ENCODE assay signal across 26 mouse cellular contexts in the genomic region with DNA sequence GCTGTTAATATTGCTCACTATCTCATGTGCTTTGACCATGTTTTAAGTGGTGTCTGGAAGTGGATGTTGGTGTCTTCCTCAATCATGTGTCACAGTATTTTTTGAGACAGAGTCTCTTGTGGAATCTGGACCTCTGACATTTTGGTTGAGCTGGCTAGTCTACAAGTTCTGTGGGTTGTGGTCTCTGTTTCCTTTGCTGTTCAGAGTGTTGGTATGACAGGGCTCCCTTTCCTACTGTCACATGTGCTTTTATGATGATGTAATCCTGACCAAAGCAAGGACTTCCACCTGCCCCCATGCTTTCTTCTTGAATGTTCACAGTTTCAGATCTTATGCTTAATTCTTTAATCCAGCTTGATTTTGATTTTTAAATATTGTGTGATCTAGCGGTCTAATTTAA.
A peak's percentile ranks its signal among the peaks of the same experiment; 100 is the strongest.
DNase-seq lines count a peak whose midpoint lies in the region; ATAC-seq and TF ChIP-seq lines count a peak whose summit lies in the region.
"Had no signal": no experiment of that assay in that cellular context is flagged by ENCODE, and none has a peak within 500 bp of the region (broad histone marks: within the 10 kb centered on the region; RNA-seq: fewer than 3 reads in every experiment).

No protein-coding gene starts in this region.

- peaks cover 0 to 4% of the 10 kb centered on the region in 2 experiments; a peak in 1 of 4 replicates for H3K4me1 ChIP-seq in CH12.LX (ENCODE audit: control insufficient read depth in 1 of 2, insufficient read depth in 2 of 2)
- no peaks in the 10 kb centered on the region for H3K4me1 ChIP-seq in hindbrain, embryonic 12.5 days
- H3K4me1 ChIP-seq: embryonic facial prominence, embryonic 13.5 days; embryonic facial prominence, embryonic 15.5 days; forebrain, embryonic 10.5 days; forebrain, embryonic 12.5 days had no signal

- H3K4me3 ChIP-seq in CH12.LX (replicated peaks in 1 of 3; ENCODE audit: low read depth in 2 of 3, low read length in 2 of 3, poor library complexity in 1 of 3): no peak overlapping the region
- H3K4me3 ChIP-seq in hindbrain, embryonic 12.5 days: no peak overlapping the region
- H3K4me3 ChIP-seq: embryonic facial prominence, embryonic 13.5 days; embryonic facial prominence, embryonic 15.5 days; erythroblast, embryonic 14.5 days; forebrain, embryonic 10.5 days; forebrain, embryonic 12.5 days had no signal

- no peak overlapping the region for H3K9ac ChIP-seq in CH12.LX (ENCODE audit: insufficient read depth, low read depth)
- no peak overlapping the region for H3K9ac ChIP-seq in hindbrain, embryonic 12.5 days
- H3K9ac ChIP-seq: embryonic facial prominence, embryonic 13.5 days; embryonic facial prominence, embryonic 15.5 days; forebrain, embryonic 12.5 days had no signal

- WGBS in hindbrain, embryonic 12.5 days: 92% methylated on average over 1 of the region's 1 CpGs

- TF ChIP-seq POLR2A in CH12.LX (IDR thresholded peaks at IDR 0.05; ENCODE audit: low read depth, low read length): no peak

- no peaks in the 10 kb centered on the region for H3K27me3 ChIP-seq in CH12.LX (replicated peaks)
- no peaks in the 10 kb centered on the region for H3K27me3 ChIP-seq in hindbrain, embryonic 12.5 days
- H3K27me3 ChIP-seq: embryonic facial prominence, embryonic 13.5 days; embryonic facial prominence, embryonic 15.5 days; forebrain, embryonic 12.5 days; Patski had no signal

- no peaks in the 10 kb centered on the region for H3K36me3 ChIP-seq in CH12.LX (replicated peaks in 1 of 2; ENCODE audit: control insufficient read depth in 1 of 2, insufficient read depth in 1 of 2, low read length in 1 of 2)
- H3K36me3 ChIP-seq in hindbrain, embryonic 12.5 days: no peaks in the 10 kb centered on the region
- H3K36me3 ChIP-seq: embryonic facial prominence, embryonic 13.5 days; embryonic facial prominence, embryonic 15.5 days; forebrain, embryonic 10.5 days; forebrain, embryonic 12.5 days had no signal

- no peaks in the 10 kb centered on the region for H3K79me2 ChIP-seq in CH12.LX (replicated peaks; ENCODE audit: control insufficient read depth, extremely low read depth, insufficient read depth, poor library complexity, severe bottlenecking)

- dilution Hi-C loops in CH12.LX (cut with MboI; ENCODE audit: extremely low pct_ligation_motif_present, extremely low pct_unique_long_range_greater_than_20kb, low sequenced_read_pairs): no loop called here

- no peaks in the 10 kb centered on the region for H3K9me3 ChIP-seq in CH12.LX (replicated peaks; ENCODE audit: low read length)
- H3K9me3 ChIP-seq in hindbrain, embryonic 12.5 days (replicated peaks): no peaks in the 10 kb centered on the region
- H3K9me3 ChIP-seq: embryonic facial prominence, embryonic 13.5 days; embryonic facial prominence, embryonic 15.5 days; forebrain, embryonic 10.5 days; forebrain, embryonic 12.5 days had no signal

- ATAC-seq in common myeloid progenitor, adult 5-6 weeks (replicated peaks; ENCODE audit: low read depth, poor library complexity, severe bottlenecking): peak; percentile 71
- peak; percentile 57; the same call in 1 of the 2 replicates for ATAC-seq in megakaryocyte progenitor cell, adult 5-6 weeks (replicated peaks; ENCODE audit: poor library complexity)
- no peak for ATAC-seq in hindbrain, embryonic 12.5 days (ENCODE audit: low FRiP score)
- ATAC-seq: activated CD4-positive, CD25-positive, alpha-beta regulatory T cell, adult 4 months; CD4-positive, CD25-positive, alpha-beta regulatory T cell, adult 4 months; forebrain, embryonic 14.5 days; forebrain, embryonic 16.5 days; Patski had no signal

- no peak for TF ChIP-seq RAD21 in CH12.LX (IDR thresholded peaks at IDR 0.05; ENCODE audit: low read depth, low read length)

- no peak overlapping the region for H3K27ac ChIP-seq in CH12.LX (ENCODE audit: insufficient read depth, low read depth)
- H3K27ac ChIP-seq in hindbrain, embryonic 12.5 days: no peak overlapping the region
- H3K27ac ChIP-seq: embryonic facial prominence, embryonic 13.5 days; embryonic facial prominence, embryonic 15.5 days; forebrain, embryonic 10.5 days; forebrain, embryonic 12.5 days had no signal

- TF ChIP-seq CTCF in CH12.LX (conservative IDR thresholded peaks at IDR 0.05 in 1 of 2, IDR thresholded peaks at IDR 0.05 in 1 of 2; ENCODE audit: low read depth in 2 of 2, low read length in 2 of 2): no peak

- in situ Hi-C loops in CH12.LX (cut with MboI; ENCODE audit: low pct_ligation_motif_present, low pct_unique_long_range_greater_than_20kb, low sequenced_read_pairs): no loop called here

- no peak overlapping the region for H3K4me2 ChIP-seq in CH12.LX (ENCODE audit: insufficient read depth, low read depth, poor library complexity, severe bottlenecking)
- H3K4me2 ChIP-seq in hindbrain, embryonic 12.5 days (replicated peaks): no peak overlapping the region
- H3K4me2 ChIP-seq: embryonic facial prominence, embryonic 13.5 days; embryonic facial prominence, embryonic 15.5 days; forebrain, embryonic 12.5 days had no signal

- peak; percentile 44 for DNase-seq in 3134 (ENCODE audit: extremely low read depth, insufficient read length, low spot score)
- DNase-seq in CH12.LX (ENCODE audit: extremely low read depth): peak; percentile 16
- no peak for DNase-seq in adrenal gland, postnatal 36 days
- DNase-seq in kidney, postnatal 14 days: no peak
- no peak for DNase-seq in right cerebral cortex, adult 2 months (ENCODE audit: low spot score in 2 of 2)
- DNase-seq: adrenal gland, adult 8-10 months; adrenal gland, postnatal 14 days; cerebellum, adult 11-12 months; cerebellum, adult 2 months; cerebellum, adult 9-10 months; cerebellum, postnatal 10 days; cerebellum, postnatal 25 days; embryo, embryonic 11 days had no signal

- TF ChIP-seq EP300 in CH12.LX (IDR thresholded peaks at IDR 0.05; ENCODE audit: low read length): no peak

TF ChIP-seq in CH12.LX, 34 proteins besides CTCF, POLR2A, EP300 and RAD21:
- no peak for TF ChIP-seq JUND (conservative IDR thresholded peaks at IDR 0.05; ENCODE audit: low read depth, low read length)
- TF ChIP-seq CHD2 (IDR thresholded peaks at IDR 0.05; ENCODE audit: low read length): no peak
- no peak for TF ChIP-seq SMC3 (IDR thresholded peaks at IDR 0.05; ENCODE audit: low read depth, low read length)

Comparison
In these comparisons a context has a peak if more than half of its experiments do, and no peak if none do; other contexts are left out.
1. DNase-seq: peak in 3134 (single experiment) and CH12.LX (single experiment); none in adrenal gland, postnatal 36 days (0 of 2), kidney, postnatal 14 days (single experiment) and right cerebral cortex, adult 2 months (0 of 2).